Mouse (Mus musculus) stomach, embryonic 14.5 days (tissue): ENCODE measurements at regions not wholly inside any gene's neighbourhood (a gene's known extent, or its start where the extent isn't known, plus 50 kb on each side); places are given as distances from the start of the nearest gene placed in this dataset.

ENCODE experiments used
- ATAC-seq: fragments of 200-750 bp; cut with Nextera tagmentation; 2 replicates; pipeline ENCODE4 v1.8.0; 2017; ENCODE audit warnings: low read depth, moderate TSS enrichment; ENCODE audit not compliant: insufficient number of reproducible peaks, insufficient read depth, low FRiP score
- H3K27ac ChIP-seq: fragments of 300-500 bp; sonication (generic); 2 replicates; pipeline ENCODE4 v1.5.1; 2014; ENCODE audit warnings: mild to moderate bottlenecking, low read length, moderate library complexity, mixed read lengths
- H3K27me3 ChIP-seq: fragments of 300-500 bp; sonication (generic); 2 replicates; pipeline ENCODE4 v1.6.1; 2014; ENCODE audit warnings: low read length, control low read depth, mixed read lengths; ENCODE audit not compliant: control insufficient read depth, insufficient read depth
- H3K36me3 ChIP-seq: fragments of 300-500 bp; sonication (generic); 2 replicates; pipeline ENCODE4 v1.6.1; 2014; ENCODE audit warnings: mild to moderate bottlenecking, control low read depth, low read length, moderate library complexity, mixed read lengths; ENCODE audit not compliant: control insufficient read depth, insufficient read depth
- H3K4me1 ChIP-seq: fragments of 300-500 bp; sonication (generic); 2 replicates; pipeline ENCODE4 v1.6.1; 2014; ENCODE audit warnings: low read length, control low read depth, mixed read lengths; ENCODE audit not compliant: control insufficient read depth, insufficient read depth
- H3K4me2 ChIP-seq: fragments of 300-500 bp; sonication (generic); replicated peaks from 2 replicates; pipeline ENCODE4 v1.6.1; 2014; ENCODE audit warnings: low read depth, low read length, control low read depth
- H3K4me3 ChIP-seq: fragments of 300-500 bp; sonication (generic); 2 replicates; pipeline ENCODE4 v1.5.1; 2014; ENCODE audit warnings: low read depth, low read length, control low read depth
- H3K9ac ChIP-seq: fragments of 300-500 bp; sonication (generic); replicated peaks from 2 replicates; pipeline ENCODE4 v1.6.1; 2014; ENCODE audit warnings: low read depth, mild to moderate bottlenecking, control low read depth, low read length, moderate library complexity, mixed read lengths
- H3K9me3 ChIP-seq: fragments of 300-500 bp; sonication (generic); 2 replicates; pipeline ENCODE4 v1.6.1; 2016; ENCODE audit warnings: low read depth, low read length, control low read depth; ENCODE audit not compliant: control insufficient read depth
- WGBS: fragments of 180-500 bp; shearing (Covaris S2); extraction: QIAGEN DNeasy Blood & Tissue Kit; methylation state at CpG from one replicate; pipeline ENCODE4 v1.1.7; 2014; 5-methylcytosine and 5-hydroxymethylcytosine counted together

DNA sequence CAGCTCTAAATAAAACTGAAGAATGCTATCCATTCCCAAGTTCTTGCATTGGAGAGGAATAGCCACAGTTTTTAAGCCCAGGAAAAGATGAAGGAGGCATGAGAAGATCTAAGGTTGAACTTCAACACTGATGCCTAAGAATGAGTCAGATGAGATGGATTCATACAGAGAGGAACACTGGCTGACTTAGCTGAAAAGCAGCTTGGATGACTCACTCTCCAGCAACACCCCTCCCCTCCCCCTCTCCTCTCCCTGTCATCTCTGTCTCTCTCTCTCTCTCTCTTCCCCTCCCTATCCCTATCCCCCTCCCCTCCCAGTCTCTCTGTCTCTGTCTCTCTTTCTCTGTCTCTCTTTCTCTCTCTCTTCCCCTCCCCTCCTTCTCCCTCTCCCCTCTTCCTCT, 186.4 kb upstream of the Id4 start:
- no peaks in the 10 kb centered on the region for H3K36me3 ChIP-seq
- ATAC-seq = no peak
- 0 out of 2 replicates have a peak, but pooled peaks cover 3% of the 10 kb centered on the region for H3K4me1 ChIP-seq
- H3K9me3 ChIP-seq = no peaks in the 10 kb centered on the region
- H3K4me3 ChIP-seq = no peak overlapping the region
- H3K9ac ChIP-seq = no peak overlapping the region
- H3K27ac ChIP-seq = no peak overlapping the region
- H3K27me3 ChIP-seq = no peaks in the 10 kb centered on the region
- H3K4me2 ChIP-seq = no peak overlapping the region

DNA sequence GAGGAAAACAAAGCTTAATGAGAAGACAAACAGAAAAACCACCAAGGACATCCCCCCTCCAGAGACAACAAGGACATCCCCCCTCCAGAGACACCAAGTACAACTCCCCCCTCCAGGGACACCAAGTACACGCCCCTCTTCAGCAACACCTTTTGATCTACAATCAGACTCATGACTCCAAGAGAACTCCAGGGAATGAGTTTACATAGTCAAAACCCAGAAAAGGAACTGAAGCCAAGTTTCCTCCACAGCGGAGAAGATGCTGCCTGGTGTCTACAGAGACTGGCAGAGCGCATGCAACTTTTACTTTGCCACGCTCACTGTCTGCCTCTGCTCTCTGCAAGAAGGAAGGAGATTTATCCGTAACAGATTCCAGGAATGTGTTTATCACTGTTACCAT, 185.7 kb upstream of the Id4 start:
- no peaks in the 10 kb centered on the region for H3K9me3 ChIP-seq
- no peaks in the 10 kb centered on the region for H3K27me3 ChIP-seq
- no peak overlapping the region for H3K4me3 ChIP-seq
- no peak overlapping the region for H3K4me2 ChIP-seq
- 53% methylated on average over 5 of the region's 5 CpGs for WGBS
- no peak overlapping the region for H3K9ac ChIP-seq
- 0 out of 2 replicates have a peak, but pooled peaks cover 3% of the 10 kb centered on the region for H3K4me1 ChIP-seq
- no peak for ATAC-seq
- no peak overlapping the region for H3K27ac ChIP-seq
- no peaks in the 10 kb centered on the region for H3K36me3 ChIP-seq

DNA sequence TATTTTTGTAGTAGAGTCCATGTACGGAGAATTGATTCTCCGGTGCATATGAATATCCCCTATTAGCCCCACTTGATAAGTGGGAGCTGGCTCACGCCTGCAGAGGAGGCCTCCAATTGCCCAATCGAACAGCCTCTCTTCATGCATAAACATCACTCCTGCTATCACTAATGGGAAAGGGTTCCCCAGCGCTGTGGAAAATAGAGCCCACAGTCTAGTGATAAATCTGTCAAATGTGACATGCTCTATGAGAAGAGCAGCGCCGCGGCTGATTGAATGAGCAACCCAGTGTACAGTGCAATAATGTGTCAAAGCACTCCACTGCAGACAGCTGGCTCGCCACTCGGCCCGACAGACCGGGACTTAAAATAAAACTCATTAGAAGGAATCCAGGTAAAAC, 182.8 kb upstream of the Id4 start:
- no peaks in the 10 kb centered on the region for H3K27me3 ChIP-seq
- H3K4me2 ChIP-seq = no peak overlapping the region
- H3K27ac ChIP-seq = no peak overlapping the region
- no peaks in the 10 kb centered on the region for H3K9me3 ChIP-seq
- 29% methylated on average over 12 of the region's 12 CpGs for WGBS
- ATAC-seq = no peak
- no peaks in the 10 kb centered on the region for H3K36me3 ChIP-seq
- H3K9ac ChIP-seq = no peak overlapping the region
- H3K4me3 ChIP-seq = no peak overlapping the region
- H3K4me1 ChIP-seq = 0 out of 2 replicates have a peak, but pooled peaks cover 3% of the 10 kb centered on the region

DNA sequence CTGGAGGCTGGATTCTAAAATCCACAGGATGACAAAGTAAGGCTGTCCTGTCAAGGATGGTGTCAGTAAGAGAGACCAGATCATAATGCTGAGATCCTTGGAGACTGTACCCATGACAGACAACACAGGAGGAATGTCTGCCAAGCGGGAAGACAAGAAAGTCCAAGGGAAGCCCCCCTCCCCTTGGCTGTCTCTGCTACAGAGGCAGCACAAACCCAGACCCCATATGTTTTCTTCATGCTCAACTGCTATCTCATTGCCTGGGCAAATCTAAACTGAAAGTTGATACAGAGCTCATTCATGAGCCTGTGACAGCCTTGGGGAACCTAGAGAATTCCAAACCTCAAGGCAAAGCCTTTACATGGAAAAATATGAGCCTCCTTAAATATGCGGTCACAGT, 177.7 kb upstream of the Id4 start:
- Histone ChIP-seq H3K9me3 (no peaks in the 10 kb centered on the region), H3K27ac (no peak overlapping the region), H3K4me3 (no peak overlapping the region), H3K36me3 (no peaks in the 10 kb centered on the region), H3K9ac (no peak overlapping the region), H3K4me2 (no peak overlapping the region), H3K4me1 (0 out of 2 replicates have a peak, but pooled peaks cover under 1% of the 10 kb centered on the region), H3K27me3 (no peaks in the 10 kb centered on the region)
- 84% methylated on average over 2 of the region's 2 CpGs for WGBS
- ATAC-seq = no peak

DNA sequence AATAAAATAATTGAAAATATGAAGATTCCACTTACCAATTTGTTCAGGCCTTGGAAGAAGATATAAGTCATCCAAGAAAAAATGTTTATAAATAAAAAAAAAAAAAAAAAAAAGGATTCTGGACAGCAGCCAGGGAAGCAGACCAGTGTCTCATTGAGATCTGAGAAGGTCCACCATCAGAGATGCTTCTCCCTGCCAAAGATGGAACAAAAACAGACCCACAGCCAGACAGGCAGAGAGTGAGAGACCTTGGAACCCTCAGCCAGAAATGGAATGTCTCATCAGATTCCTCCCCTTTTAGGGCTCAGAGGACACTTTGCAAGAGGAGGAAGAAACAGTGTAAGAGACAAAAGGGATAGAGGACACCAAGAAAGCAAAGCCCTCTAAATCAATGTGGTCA, 177.2 kb upstream of the Id4 start:
- Histone ChIP-seq H3K9ac (no peak overlapping the region), H3K36me3 (no peaks in the 10 kb centered on the region), H3K27ac (no peak overlapping the region), H3K4me3 (no peak overlapping the region), H3K4me1 (no peaks in the 10 kb centered on the region), H3K27me3 (no peaks in the 10 kb centered on the region), H3K4me2 (no peak overlapping the region), H3K9me3 (no peaks in the 10 kb centered on the region)
- ATAC-seq = no peak

DNA sequence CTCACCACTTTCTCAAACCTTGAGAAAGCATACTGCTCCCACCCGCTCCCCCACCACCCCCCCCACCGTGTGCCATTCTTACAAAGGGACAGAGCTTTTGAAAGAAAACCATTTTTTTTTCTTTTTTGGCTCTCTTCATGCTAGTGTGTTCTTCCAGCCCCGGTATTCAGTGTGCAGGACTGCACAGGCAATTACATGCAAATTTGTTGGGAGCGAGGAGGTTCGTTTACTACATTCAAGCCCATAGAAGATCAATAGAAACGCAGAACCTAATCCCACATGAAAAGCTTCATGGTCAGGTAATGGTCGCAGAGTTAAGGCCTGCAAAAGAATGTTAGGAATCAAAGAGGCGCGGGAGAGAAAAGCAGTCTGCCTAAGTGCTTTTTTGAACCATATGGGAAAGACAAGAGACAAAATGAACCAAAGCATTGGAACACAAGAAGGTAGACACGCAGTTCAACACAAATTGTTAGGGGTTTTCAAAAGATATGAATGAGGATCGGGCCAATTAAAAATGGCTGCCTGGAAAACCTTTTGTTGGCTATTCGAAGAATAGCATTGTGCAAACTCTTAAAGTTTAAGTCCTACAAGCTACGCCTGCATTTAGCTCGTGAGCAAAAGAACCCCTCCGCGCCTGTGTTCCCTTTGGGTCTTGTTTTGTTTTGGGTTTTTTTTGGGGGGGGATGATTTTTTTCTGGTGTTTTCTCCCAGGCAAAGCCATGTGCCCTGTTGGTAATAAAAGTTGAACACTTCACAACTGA, 166.6 kb upstream of the Id4 start:
- Histone ChIP-seq H3K4me1 (no peaks in the 10 kb centered on the region), H3K9me3 (no peaks in the 10 kb centered on the region), H3K4me3 (no peak overlapping the region), H3K9ac (no peak overlapping the region), H3K27ac (no peak overlapping the region), H3K27me3 (no peaks in the 10 kb centered on the region), H3K36me3 (no peaks in the 10 kb centered on the region), H3K4me2 (no peak overlapping the region)
- no peak for ATAC-seq
- 83% methylated on average over 16 of the region's 16 CpGs for WGBS

DNA sequence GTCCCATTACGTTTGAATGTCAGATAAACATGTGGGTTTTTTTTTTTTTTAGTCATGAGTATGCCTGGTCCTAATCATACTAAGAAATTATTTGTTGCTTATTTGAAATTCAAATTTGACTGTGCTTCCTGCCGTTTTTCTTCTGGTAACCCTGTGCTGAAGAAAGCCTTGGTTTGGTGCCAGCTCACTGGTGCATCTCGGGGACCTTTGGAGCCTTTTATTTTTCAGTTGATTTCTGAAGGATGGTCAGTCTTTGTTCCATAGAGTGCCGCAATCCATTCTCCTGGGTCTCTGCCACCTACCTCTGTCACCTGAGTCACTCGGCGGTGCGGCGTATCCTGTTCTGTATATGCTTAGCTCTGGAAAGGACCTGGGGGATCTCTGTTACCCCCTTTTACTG, 158.9 kb upstream of the Id4 start:
- no peak overlapping the region for H3K4me2 ChIP-seq
- H3K4me1 ChIP-seq = no peaks in the 10 kb centered on the region
- H3K36me3 ChIP-seq = no peaks in the 10 kb centered on the region
- no peak overlapping the region for H3K4me3 ChIP-seq
- H3K9ac ChIP-seq = no peak overlapping the region
- WGBS = 80% methylated on average over 8 of the region's 8 CpGs
- no peak overlapping the region for H3K27ac ChIP-seq
- ATAC-seq = no peak
- H3K27me3 ChIP-seq = no peaks in the 10 kb centered on the region
- no peaks in the 10 kb centered on the region for H3K9me3 ChIP-seq

DNA sequence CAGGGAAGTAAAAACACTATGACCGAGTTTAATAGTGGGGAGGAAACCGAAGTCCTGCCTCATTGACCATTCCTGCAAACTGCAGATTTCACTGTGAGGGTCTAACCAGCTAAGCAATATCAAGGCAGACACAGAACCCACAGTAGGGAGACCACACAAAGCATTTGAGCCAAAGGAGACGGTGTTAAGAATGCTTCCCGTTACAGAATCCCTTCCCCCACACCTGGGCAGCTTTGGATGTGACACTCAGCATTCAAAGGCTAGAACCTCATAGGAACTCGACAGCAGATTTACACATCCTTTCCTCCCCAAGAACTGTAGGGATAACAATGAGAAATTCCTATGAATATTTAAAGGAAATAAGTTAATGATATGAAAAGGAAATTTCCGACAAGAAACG, 158.5 kb upstream of the Id4 start:
- Histone ChIP-seq H3K9me3 (no peaks in the 10 kb centered on the region), H3K36me3 (no peaks in the 10 kb centered on the region), H3K27ac (no peak overlapping the region), H3K9ac (no peak overlapping the region), H3K4me1 (no peaks in the 10 kb centered on the region), H3K4me3 (no peak overlapping the region), H3K4me2 (no peak overlapping the region), H3K27me3 (no peaks in the 10 kb centered on the region)
- ATAC-seq = no peak
- WGBS = 58% methylated on average over 7 of the region's 7 CpGs

DNA sequence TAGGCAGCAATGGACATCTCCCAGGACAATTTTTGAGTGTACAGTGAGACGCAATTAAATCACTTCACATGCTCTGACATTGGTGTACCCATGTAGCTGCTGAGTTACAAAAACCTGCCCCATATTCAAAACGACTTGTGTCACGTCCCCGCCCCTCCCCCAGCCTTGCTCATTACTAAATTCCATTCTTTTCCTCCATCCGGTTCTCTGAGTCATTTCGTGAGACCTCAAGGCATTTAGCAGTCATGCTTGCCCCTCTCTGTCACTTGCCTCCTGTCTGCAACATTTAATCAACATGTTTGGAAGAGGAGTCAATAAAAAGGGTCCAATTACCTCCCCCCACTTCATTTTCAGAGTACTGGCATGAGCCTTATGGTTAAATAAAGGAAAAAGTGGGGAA, 156.3 kb upstream of the Id4 start:
- no peak overlapping the region for H3K4me3 ChIP-seq
- H3K36me3 ChIP-seq = no peaks in the 10 kb centered on the region
- H3K4me1 ChIP-seq = no peaks in the 10 kb centered on the region
- no peak overlapping the region for H3K4me2 ChIP-seq
- no peak for ATAC-seq
- 57% methylated on average over 6 of the region's 6 CpGs for WGBS
- H3K9ac ChIP-seq = no peak overlapping the region
- no peaks in the 10 kb centered on the region for H3K27me3 ChIP-seq
- H3K9me3 ChIP-seq = no peaks in the 10 kb centered on the region
- no peak overlapping the region for H3K27ac ChIP-seq
